Mouse (Mus musculus): Measurements from ENCODE around the gene Zeb2.

Zeb2 gene

DNA sequence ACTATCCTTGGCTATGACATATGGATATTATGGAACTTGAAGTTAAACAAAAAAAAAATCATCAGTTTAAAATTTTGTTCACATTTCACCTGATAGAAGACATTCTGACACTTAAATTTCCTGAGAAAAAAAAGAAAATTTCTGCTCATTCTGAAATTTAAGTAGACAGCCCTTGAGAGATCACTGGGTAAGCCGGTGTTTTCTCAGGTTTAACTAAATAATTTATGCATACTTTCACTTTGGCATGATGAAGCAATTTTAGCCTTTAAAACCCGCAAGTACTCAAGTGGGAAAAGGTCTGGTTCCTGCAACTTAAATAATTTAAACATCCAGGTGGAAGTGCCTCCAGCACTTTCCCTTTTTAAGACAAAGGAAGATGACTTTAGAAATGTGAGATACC lies 65.9 kb downstream of the Zeb2 start:
- in situ Hi-C loops (cut with MboI; ENCODE audit: low pct_unique_long_range_greater_than_20kb in 1 of 2, low sequenced_read_pairs in 2 of 2, unreplicated experiment in 1 of 2) = no loop called here

DNA sequence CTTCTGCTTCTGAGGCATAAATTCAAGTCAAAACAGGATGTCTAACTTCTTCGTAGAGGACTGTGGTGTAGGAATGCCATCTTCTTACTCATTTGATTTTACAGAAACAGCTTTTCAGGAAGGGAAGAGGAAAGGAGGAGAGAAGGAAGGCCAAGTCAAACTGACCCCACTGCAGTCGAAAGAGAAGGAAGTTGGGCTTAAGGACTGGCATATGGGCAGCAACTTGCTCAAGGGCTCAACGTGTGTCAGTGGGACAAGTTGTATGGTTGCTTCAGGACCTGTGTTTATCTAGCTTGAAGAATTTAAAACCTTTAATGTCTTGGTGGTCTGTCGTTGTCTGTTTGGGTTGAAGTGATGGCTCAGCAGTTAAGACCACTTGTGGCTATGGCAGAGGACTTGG lies 67.3 kb downstream of the Zeb2 start:
- in situ Hi-C loops (cut with MboI; ENCODE audit: low pct_unique_long_range_greater_than_20kb in 1 of 2, low sequenced_read_pairs in 2 of 2, unreplicated experiment in 1 of 2) = no loop called here

DNA sequence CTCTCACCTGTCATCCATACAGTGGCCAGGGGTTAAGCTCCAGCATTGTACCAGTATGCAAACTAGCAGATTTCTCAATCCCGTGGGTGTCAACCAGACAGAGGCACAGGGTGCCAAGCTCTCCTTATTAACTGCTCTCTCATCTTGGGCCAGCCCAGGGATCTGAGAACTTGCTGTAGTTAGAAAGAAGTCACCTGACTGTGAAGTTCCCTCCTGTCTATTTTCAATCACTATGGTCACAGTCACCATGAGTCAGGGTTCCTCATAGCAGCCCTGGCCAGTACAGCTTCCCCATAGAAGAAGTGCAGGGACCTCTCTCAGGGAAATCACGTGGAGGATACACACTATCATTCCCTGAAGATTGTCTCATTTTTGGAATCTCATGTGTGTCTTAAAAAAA lies 67.9 kb downstream of the Zeb2 start:
- in situ Hi-C loops (cut with MboI; ENCODE audit: low pct_unique_long_range_greater_than_20kb in 1 of 2, low sequenced_read_pairs in 2 of 2, unreplicated experiment in 1 of 2) = no loop called here

DNA sequence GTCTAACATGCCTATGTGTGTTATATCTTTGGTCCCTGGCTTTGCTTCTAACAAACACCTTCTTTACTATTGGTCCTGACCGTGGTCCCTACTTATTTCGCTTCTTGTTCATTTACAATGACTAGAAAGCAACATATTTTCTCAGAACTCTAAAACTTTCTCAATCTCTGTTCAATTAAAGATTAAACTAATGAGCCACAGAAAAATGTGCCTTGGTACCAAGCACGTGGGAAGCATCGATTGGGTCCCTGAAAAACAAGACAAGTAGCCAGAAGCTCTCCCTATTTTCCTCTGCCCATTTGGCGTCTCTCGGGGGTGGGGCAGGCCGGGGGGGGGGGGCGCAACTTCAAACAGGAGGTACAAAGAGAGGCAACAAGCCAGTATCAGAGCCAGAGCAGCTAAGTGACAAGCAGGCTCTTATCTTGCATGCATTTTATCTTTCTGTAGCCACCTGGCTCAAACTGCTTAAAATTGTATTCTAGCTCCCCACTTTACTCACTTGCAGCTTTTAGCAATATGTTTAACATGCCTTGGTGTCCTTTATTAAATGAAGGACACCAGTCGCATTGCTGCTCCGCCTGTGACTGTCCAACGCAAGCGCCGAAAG lies 76.4 kb downstream of the Zeb2 start:
- in situ Hi-C loops (cut with MboI; ENCODE audit: low pct_unique_long_range_greater_than_20kb in 1 of 2, low sequenced_read_pairs in 2 of 2, unreplicated experiment in 1 of 2) = no loop called here

DNA sequence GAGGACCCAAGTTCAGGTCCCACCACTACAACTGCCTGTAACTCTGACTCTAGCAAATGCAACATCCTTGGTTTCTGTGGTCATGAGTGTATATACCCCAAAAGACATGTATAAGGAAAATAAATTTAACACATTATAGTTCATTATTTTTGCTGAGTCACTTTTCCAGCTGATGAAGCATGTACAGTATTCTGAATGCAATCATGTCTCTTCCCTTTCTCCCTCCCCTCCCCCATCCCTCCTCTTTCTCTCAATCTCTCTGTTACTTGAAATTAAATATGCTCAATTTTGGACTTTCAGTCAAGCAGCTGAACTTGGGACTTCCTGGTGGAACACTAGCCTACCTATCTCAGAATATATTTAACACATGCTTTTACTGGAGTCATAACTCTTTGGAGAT lies 77.7 kb downstream of the Zeb2 start:
- in situ Hi-C loops (cut with MboI; ENCODE audit: low pct_unique_long_range_greater_than_20kb in 1 of 2, low sequenced_read_pairs in 2 of 2, unreplicated experiment in 1 of 2) = no loop called here

DNA sequence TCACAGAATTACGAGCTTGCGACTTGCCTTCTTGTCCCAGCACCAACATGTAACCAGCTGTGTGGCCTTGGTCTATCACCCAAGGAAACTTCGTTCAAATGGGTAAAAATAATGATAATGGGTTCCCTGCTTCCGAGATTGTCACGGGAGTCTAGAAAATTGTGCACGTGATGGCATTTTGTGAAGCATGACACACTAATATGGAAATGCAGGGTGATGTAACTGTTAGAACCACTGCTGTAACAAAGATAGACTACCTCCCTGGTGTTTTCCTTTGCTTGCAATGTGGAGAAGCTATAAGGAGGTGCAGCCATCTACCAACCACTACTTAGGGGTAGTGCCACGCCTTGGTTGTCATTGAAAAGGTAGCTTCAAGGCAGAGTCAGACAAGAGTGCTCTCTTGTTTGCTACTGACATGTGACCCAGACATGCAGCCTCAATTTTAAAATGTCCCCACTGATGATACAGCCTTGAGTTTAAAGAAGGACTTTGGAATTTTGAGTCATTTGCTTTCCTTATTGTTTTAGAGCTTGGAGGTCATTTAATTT lies 89.0 kb downstream of the Zeb2 start:
- in situ Hi-C loops (cut with MboI; ENCODE audit: low pct_unique_long_range_greater_than_20kb in 1 of 2, low sequenced_read_pairs in 2 of 2, unreplicated experiment in 1 of 2) = no loop called here

DNA sequence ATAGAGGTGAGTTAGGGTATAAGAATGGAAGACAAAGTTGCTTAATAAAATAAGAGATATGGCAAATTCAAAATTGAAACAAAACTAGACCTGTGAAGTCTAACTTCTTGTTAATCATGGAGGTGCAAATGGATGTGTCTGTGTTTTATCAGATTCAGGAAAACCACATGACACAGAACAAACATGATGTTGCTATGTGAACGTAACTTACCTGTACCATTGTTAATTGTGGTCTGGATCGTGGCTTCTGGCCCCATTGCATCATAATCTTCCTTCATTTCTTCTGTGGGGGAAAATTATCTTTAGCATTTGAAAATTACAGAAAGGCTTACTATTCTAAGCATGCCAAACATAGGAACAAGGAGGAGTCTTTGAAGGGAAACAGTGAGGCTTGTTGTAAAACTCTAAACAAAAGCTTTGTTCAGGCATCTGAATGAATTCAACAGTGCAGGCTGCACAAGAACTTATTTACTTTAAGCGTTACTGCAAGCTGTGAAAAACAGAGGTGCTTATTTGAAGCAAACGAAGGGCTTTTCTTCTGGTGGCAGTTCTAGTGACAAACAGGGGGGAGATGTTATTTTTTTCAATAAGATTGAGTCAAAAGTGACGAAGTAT lies 99.9 kb downstream of the Zeb2 start:
- in situ Hi-C loops (cut with MboI; ENCODE audit: low pct_unique_long_range_greater_than_20kb in 1 of 2, low sequenced_read_pairs in 2 of 2, unreplicated experiment in 1 of 2) = no loop called here

DNA sequence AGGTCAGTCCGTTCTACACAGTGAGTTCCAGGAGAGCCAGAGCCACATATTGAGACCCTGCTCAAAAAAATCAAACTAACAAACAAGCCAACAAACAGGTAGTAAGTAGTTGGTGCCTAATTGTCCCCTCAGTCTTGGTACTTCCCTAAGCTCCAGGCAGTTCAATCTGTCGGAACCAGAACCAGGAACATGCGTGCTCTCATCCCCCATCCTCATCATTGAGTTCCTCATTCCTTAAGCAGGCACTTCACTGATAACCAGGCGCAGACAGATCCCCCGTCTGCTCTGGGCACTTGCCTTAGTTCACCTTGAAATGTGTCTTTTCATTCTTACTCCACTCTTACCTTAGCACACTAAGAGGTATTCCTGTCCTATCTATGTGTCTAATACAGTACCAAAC lies 103.9 kb downstream of the Zeb2 start:
- in situ Hi-C loops (cut with MboI; ENCODE audit: low pct_unique_long_range_greater_than_20kb in 1 of 2, low sequenced_read_pairs in 2 of 2, unreplicated experiment in 1 of 2) = no loop called here

DNA sequence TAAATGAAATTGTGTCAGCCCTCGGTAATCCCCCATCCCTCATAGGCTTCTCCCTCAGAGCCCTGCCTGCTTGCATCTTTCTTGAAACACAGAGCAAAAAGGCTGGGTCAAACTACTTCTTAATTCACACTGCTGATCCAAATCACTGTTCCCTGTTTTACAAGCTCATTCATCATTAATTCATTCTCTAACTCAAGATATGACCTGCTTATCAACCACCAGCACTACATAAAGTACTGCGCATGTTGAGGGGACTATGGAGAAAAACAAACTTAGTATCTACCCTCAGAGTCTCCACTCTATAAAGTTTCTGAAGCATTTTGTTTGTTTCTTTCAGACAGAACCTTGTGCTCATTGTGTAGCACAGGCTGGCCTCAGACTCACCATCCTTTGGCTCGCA lies 104.5 kb downstream of the Zeb2 start:
- in situ Hi-C loops (cut with MboI; ENCODE audit: low pct_unique_long_range_greater_than_20kb in 1 of 2, low sequenced_read_pairs in 2 of 2, unreplicated experiment in 1 of 2) = no loop called here

DNA sequence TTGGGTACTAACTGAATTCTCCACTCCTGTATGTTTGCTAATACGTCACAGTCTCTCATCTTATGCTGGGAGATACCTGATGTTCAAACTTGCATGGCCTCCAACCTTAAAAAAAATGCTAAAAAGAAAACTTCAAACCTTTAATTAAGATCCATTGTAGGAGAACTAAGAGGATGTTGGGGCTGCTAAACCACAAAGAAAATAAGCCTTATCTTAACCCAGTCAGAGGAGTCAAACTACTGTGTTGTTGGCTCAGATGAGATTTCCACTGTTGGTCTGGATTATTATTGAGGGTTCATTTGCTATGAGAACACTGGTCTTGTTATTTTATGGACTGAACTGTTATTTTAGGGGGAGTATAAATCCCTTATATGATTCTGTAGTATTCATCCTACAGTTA lies 106.5 kb downstream of the Zeb2 start:
- in situ Hi-C loops (cut with MboI; ENCODE audit: low pct_unique_long_range_greater_than_20kb in 1 of 2, low sequenced_read_pairs in 2 of 2, unreplicated experiment in 1 of 2) = no loop called here

DNA sequence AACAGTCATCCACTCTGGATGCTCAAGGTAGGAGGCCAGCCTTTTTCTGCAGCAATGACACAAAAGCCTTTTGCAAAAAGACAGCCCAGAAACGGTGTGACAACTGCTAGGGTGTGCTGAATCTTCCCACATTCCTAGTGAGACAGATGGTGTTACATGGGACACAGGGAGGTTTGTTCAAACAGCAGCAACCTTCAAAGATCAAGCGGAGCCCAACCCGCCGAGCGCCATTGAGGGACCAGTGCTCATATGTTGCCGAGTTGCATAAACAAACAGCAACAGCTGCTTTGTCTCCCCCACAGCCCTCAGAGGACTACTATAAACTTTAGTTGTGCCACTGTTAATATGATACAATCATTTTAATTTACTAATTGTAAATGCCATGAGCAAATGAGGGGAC lies 117.3 kb downstream of the Zeb2 start:
- in situ Hi-C loops (cut with MboI; ENCODE audit: low pct_unique_long_range_greater_than_20kb in 1 of 2, low sequenced_read_pairs in 2 of 2, unreplicated experiment in 1 of 2) = no loop called here

DNA sequence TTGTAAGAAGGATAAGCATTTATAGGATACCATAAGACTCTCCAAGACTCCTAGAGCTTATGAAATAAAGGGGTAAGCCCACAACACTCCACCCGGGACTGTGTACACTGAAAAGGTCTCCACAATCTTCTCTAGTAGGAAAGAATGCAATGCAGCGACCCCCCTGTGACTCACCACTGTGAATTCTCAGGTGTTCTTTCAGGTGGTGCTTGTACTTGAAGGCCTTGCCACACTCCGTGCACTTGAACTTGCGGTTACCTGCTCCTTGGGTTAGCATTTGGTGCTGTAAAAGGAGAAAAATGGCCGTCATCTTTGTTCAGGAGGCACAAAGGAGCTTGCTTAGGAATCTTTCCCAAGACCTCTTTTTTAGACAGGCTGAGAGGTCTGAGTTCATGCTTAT lies 118.5 kb downstream of the Zeb2 start:
- in situ Hi-C loops (cut with MboI; ENCODE audit: low pct_unique_long_range_greater_than_20kb in 1 of 2, low sequenced_read_pairs in 2 of 2, unreplicated experiment in 1 of 2) = no loop called here

DNA sequence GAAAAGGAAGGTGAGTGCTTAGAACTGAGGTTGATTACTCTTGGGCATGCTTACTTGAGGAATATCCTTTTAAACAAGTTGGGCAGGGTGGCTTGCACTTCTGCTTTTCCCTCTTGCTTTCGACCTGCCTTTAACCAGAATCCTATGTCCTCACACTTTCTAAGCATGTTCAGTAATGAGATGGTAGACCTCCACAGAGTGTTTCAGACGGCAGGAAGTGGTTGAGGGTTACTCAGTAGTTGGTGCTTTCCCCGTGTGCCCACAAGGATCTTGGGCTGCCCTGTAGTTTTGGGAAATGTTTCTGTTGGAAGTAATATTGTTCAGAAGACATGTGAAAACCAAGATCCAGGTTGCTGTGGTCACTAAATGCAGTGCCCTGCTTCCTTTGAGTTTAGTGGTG lies 135.5 kb downstream of the Zeb2 start:
- in situ Hi-C loops (cut with MboI; ENCODE audit: low pct_unique_long_range_greater_than_20kb in 1 of 2, low sequenced_read_pairs in 2 of 2, unreplicated experiment in 1 of 2) = no loop called here

DNA sequence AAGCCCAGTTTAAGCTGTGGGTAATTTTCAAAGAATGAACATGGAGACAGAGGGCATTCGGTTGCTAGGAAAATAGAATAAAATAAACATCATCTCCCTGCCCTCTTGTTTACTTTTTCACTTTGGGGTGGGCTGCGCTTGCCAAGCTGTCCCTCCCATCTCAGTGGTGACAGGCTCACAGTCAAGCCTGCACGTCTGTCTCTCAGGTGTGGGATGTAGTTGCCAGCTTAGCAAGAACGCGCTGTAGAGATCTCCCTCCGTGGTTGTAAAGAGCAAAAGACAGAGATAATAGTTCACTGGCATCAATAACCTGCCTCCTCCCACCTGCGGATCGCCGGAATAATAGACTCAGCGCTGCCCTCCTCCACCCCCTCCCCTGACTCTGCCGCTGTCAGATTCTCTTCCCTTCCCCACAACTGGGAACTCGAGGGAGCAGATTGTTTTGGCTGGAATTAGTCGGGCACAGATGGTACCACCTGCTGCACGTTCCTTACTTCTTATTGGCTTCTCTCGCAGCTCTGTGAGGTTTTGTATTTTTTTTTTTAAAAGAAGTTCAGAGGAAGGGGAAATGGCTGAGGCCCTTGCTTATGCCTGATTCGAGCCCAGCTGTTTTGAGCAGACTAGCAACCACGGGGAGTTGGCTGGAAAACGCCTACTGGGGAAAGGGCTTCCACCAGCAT lies 138.0 kb downstream of the Zeb2 start:
- in situ Hi-C loops (cut with MboI; ENCODE audit: low pct_unique_long_range_greater_than_20kb in 1 of 2, low sequenced_read_pairs in 2 of 2, unreplicated experiment in 1 of 2) = no loop called here

DNA sequence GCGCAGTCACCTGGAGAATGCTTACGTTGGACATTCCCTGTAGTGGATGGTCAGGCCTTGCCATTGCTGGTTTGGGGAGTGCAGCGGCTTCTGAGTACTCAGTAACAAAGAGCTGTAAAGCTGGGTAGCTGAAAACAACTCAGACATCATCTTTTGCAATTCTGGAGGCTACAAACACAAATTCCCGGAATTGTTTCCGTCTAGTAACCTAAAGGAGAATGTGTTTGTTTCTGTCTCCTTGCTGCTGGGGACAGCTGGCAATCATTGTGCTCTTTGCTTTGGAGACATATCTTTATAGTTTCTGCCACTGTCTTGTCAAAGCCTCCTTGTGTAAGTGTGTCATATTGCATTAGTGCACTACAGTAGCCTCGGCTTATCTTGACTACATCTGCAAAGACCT lies 139.2 kb downstream of the Zeb2 start:
- in situ Hi-C loops (cut with MboI; ENCODE audit: low pct_unique_long_range_greater_than_20kb in 1 of 2, low sequenced_read_pairs in 2 of 2, unreplicated experiment in 1 of 2) = no loop called here

DNA sequence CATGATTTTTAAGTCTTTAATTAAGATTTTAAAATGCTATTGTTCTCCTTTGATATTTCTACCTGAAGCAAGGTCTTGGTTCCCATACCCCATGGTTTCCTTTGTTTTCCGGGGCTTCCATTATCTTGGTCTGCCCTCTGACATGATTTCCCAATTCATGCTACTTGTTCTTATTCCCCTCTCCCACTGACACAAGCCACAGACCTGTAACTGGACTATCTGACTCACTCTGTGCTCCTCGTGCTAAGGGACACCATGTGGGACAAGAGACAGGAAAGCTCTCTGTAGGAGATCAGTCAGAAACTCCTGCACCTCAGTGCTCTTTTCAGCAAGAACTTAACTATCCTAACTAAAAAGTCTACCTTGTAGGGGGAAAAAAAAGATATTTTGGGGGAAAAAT lies 139.6 kb downstream of the Zeb2 start:
- in situ Hi-C loops (cut with MboI; ENCODE audit: low pct_unique_long_range_greater_than_20kb in 1 of 2, low sequenced_read_pairs in 2 of 2, unreplicated experiment in 1 of 2) = no loop called here

DNA sequence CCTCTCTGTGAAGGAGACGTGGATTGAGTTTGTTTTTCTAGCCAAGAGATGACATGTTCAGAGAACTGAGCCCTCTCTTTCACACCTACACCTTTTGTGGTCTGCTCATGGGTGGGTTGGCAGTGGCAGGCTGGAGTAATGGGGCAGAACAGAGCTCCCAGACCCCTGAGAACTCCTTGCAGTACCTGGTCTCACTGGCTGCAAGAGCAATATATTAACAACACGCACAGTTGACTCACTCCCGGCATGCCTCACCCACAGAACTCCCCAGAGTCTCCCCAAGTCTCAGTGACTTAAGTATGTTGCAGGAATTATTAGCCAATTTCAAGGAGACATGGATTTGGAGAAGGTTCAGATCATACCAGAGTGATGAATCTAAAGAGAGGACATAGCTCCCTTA lies 140.1 kb downstream of the Zeb2 start:
- in situ Hi-C loops (cut with MboI; ENCODE audit: low pct_unique_long_range_greater_than_20kb in 1 of 2, low sequenced_read_pairs in 2 of 2, unreplicated experiment in 1 of 2) = no loop called here

DNA sequence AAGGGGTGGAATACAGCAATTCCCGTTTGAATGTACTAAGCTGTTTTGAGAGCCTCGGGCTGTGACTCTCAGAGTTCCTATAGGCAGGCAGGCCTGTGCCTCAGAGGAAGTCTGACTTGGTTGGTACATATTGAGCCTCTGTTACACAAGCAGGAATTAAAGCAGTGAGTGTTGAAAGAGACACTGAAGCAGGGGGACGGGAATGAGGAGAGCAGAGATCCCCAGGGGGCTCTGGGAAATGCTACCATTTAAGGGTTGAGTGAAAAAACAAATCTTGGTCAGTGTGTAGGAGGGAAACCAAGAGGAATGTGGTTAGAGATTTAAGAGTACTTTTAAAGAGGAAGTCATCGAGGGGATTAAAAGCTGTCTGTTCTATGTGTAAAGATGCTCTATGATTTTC lies 140.7 kb downstream of the Zeb2 start:
- in situ Hi-C loops (cut with MboI; ENCODE audit: low pct_unique_long_range_greater_than_20kb in 1 of 2, low sequenced_read_pairs in 2 of 2, unreplicated experiment in 1 of 2) = no loop called here

DNA sequence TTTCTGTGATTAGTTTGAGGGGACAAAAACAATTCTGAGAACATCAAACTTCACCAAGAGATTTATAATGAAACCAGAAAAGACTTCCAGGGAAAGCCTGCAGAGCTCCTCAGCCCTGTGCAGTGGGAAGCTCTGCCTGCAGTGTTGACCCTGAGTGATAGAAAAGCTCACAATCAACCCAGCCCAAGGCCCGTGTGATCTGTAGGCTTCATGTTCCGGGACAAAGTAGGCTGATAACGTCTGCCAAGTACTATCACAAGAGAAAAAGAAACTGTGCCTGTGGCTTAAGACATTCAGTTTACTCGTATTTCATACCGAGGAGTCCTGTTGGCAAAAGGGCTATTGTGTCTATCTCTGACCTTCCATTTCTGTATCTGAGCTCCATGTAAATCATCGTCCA lies 143.4 kb downstream of the Zeb2 start:
- in situ Hi-C loops (cut with MboI; ENCODE audit: low pct_unique_long_range_greater_than_20kb in 1 of 2, low sequenced_read_pairs in 2 of 2, unreplicated experiment in 1 of 2) = no loop called here

DNA sequence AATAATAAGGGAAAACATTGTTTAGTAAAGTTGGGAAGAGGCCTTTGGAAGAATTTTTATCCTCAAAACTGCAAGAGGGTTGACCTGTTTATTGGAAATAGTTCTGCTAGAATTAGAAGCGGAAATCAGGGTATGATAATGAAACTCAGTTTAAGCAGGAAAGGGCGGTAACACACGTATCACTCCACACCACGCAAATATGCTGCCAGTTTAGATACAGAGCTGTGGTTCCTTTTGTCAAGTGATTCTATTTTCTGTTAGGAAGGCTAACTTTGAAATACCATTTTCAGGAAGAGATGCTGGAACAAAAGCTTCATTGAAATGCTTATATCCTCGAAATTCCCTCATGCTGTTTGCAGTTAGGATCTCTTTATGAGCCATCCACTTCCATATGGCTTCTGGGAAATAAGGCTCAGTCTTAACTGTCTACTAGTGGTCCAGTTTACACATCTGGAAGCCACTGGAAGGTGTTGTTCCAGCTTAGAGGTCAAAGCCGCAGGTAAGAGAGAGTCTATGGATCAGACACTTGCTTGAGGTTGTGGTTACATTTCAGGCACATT lies 147.0 kb downstream of the Zeb2 start:
- in situ Hi-C loops (cut with MboI; ENCODE audit: low pct_unique_long_range_greater_than_20kb in 1 of 2, low sequenced_read_pairs in 2 of 2, unreplicated experiment in 1 of 2) = no loop called here
